Mouse (Mus musculus) liver, embryonic 14.5 days (tissue): ENCODE results near the gene Ahcyl2.

Source experiments
- CTCF ChIP-seq: IDR thresholded peaks from 2 replicates; pipeline ENCODE4 v1.5.1; 2016; ENCODE audit warnings: antibody characterized with exemption, low read depth, control low read depth
- EP300 ChIP-seq: IDR thresholded peaks from 2 replicates; pipeline ENCODE4 v1.6.1; 2016; ENCODE audit warnings: antibody characterized with exemption, low read depth

DNA sequence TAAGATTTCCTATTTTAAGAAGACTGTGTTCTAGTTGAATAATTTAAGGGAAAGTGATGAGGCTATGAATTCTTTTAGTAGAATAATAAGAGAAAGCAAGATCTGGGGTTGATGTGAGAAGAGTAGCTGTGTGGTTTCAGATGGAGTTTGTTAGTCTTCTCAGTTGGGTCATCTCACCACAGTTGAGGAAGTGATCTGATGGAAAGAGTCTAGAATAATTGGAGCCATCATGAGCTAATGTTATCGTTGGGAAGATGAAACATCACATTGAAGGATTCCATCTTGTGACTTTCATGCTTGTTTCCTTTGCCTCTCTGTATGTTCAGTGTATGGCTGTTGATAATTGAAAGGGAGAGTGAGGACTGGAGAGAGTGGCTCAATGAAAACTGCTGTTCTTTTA is 35.2 kb downstream of the Ahcyl2 start:
- TF ChIP-seq CTCF (no peak), EP300 (no peak)
